Mouse (Mus musculus) testis, postnatal 14 days (tissue): ENCODE measurements around the gene Trove2.
A peak's percentile ranks its signal among the peaks of the same experiment; 100 is the strongest.

Source experiments
- DNase-seq: peaks from one replicate; pipeline ENCODE4 v3.0.0; 2021; ENCODE audit warnings: low spot score

Gene Trove2

GRCm38 (mm10) chr1:143776446-143777411, at the start of gene Trove2, which contains the start of gene Uchl5:
Gene Trove2 (minus strand): TSS chr1:143777068.
Gene Uchl5 (plus strand): TSS chr1:143777272.
- DNase-seq, result peak; percentile 99

GRCm38 (mm10) chr1:143822677-143823076, 45.8 kb upstream of the Trove2 start:
- no peak for DNase-seq

GRCm38 (mm10) chr1:143820096-143820877, 43.4 kb upstream of the Trove2 start:
- DNase-seq, result no peak

GRCm38 (mm10) chr1:143813676-143814360, 37.0 kb upstream of the Trove2 start:
- peak; percentile 51 for DNase-seq

GRCm38 (mm10) chr1:143809062-143809461, 32.2 kb upstream of the Trove2 start:
- no peak for DNase-seq

- no peak for DNase-seq
Observed at GRCm38 (mm10) chr1:143803537-143803936, 26.7 kb upstream of the Trove2 start.

GRCm38 (mm10) chr1:143788584-143789227, 11.8 kb upstream of the Trove2 start:
- DNase-seq, result no peak

GRCm38 (mm10) chr1:143777558-143778218, 820 bp upstream of the Trove2 start:
- no peak for DNase-seq

GRCm38 (mm10) chr1:143773909-143774308, 3.0 kb downstream of the Trove2 start:
- DNase-seq, result no peak

GRCm38 (mm10) chr1:143773082-143773481, 3.8 kb downstream of the Trove2 start:
- DNase-seq, result no peak

- no peak for DNase-seq
Observed at GRCm38 (mm10) chr1:143770444-143771109, 6.3 kb downstream of the Trove2 start.

GRCm38 (mm10) chr1:143766238-143766637, 10.6 kb downstream of the Trove2 start:
- DNase-seq, result no peak

- no peak for DNase-seq
Observed at GRCm38 (mm10) chr1:143765801-143766200, 11.1 kb downstream of the Trove2 start.

- no peak for DNase-seq
Observed at GRCm38 (mm10) chr1:143764443-143764842, 12.4 kb downstream of the Trove2 start.

GRCm38 (mm10) chr1:143762159-143762558, 14.7 kb downstream of the Trove2 start:
- DNase-seq, result no peak

- no peak for DNase-seq
Observed at GRCm38 (mm10) chr1:143745871-143746270, 31.0 kb downstream of the Trove2 start.

GRCm38 (mm10) chr1:143742186-143742585, 34.7 kb downstream of the Trove2 start:
- DNase-seq, result no peak

GRCm38 (mm10) chr1:143741331-143741730, 35.5 kb downstream of the Trove2 start:
- no peak for DNase-seq

GRCm38 (mm10) chr1:143740581-143740980, 36.3 kb downstream of the Trove2 start:
- DNase-seq, result no peak
